Mouse (Mus musculus) hematopoietic stem cell, adult 5-6 weeks (primary cell): ENCODE data around the gene Nol8. TPM values are rescaled to one million over a fixed set of nuclear protein-coding genes. Genes with fewer than 3 reads are reported as not detected.

ENCODE experiments used
- ATAC-seq, 2 experiments: fragments of 125-278 bp in 1 of 2; replicated peaks in 1 of 2; 2 replicates each; pipeline ENCODE4 v1.8.0; 2016 to 2017; ENCODE audit warnings: inconsistent platforms in 2 of 2, mild to moderate bottlenecking in 2 of 2, moderate number of reproducible peaks in 2 of 2, low read depth in 1 of 2, moderate TSS enrichment in 1 of 2; ENCODE audit not compliant: low FRiP score in 2 of 2, poor library complexity in 2 of 2, severe bottlenecking in 2 of 2, insufficient read depth in 1 of 2, low TSS enrichment in 1 of 2
- total RNA-seq: library from RNA; stranded (forward); fragments of 172-1452, 232-1000 nt; gene quantifications from 2 replicates; pipeline ENCODE4 v1.2.3, GENCODE M21; 2017

The Nol8 gene
- 51.5 and 76.6 TPM in 2 replicates for total RNA-seq

GRCm38 (mm10) chr13:49652481-49653179, at the start of gene Nol8, which contains the start of gene Cenpp:
Nol8 (plus strand) TSS chr13:49653078.
Cenpp (minus strand) TSS chr13:49652785.
- peak; percentile 97 to 99 for ATAC-seq

GRCm38 (mm10) chr13:49603603-49604002, 49.3 kb upstream of the Nol8 start:
- ATAC-seq = no peak

- no peak for ATAC-seq
Observed at GRCm38 (mm10) chr13:49607714-49608113, 45.2 kb upstream of the Nol8 start, which contains the start of gene Ogn. Ogn (plus strand) TSS chr13:49608046.

- ATAC-seq = no peak
Observed at GRCm38 (mm10) chr13:49608589-49609322, 44.1 kb upstream of the Nol8 start.

GRCm38 (mm10) chr13:49617021-49617420, 35.9 kb upstream of the Nol8 start:
- no peak for ATAC-seq

- no peak for ATAC-seq
Observed at GRCm38 (mm10) chr13:49618365-49618764, 34.5 kb upstream of the Nol8 start.

GRCm38 (mm10) chr13:49623216-49623615, 29.7 kb upstream of the Nol8 start:
- no peak for ATAC-seq

- no peak for ATAC-seq
Observed at GRCm38 (mm10) chr13:49628167-49628566, 24.7 kb upstream of the Nol8 start.

- ATAC-seq = no peak
Observed at GRCm38 (mm10) chr13:49629076-49629475, 23.8 kb upstream of the Nol8 start.

- ATAC-seq = no peak
Observed at GRCm38 (mm10) chr13:49639965-49640364, 12.9 kb upstream of the Nol8 start.

- ATAC-seq = no peak
Observed at GRCm38 (mm10) chr13:49642650-49643049, 10.2 kb upstream of the Nol8 start.

- no peak for ATAC-seq
Observed at GRCm38 (mm10) chr13:49643669-49644362, 9.1 kb upstream of the Nol8 start.

GRCm38 (mm10) chr13:49644731-49645529, 7.9 kb upstream of the Nol8 start:
- no peak for ATAC-seq

GRCm38 (mm10) chr13:49646019-49646418, 6.9 kb upstream of the Nol8 start:
- ATAC-seq = no peak

- no peak for ATAC-seq
Observed at GRCm38 (mm10) chr13:49651136-49651535, 1.7 kb upstream of the Nol8 start.

- no peak for ATAC-seq
Observed at GRCm38 (mm10) chr13:49651781-49652351, 1.0 kb upstream of the Nol8 start.

- peak; percentile 39 to 47 for ATAC-seq
Observed at GRCm38 (mm10) chr13:49653180-49653541, 283 bp downstream of the Nol8 start.
